Mouse (Mus musculus) testis, adult 2 months (tissue): ENCODE measurements around the gene Olfr215.

Experiments used
- CTCF ChIP-seq: fragments of 200-500 bp; IDR thresholded peaks from 2 replicates; pipeline ENCODE4 v1.5.1; 2012; ENCODE audit warnings: low read depth, mild to moderate bottlenecking, inconsistent platforms, low read length, moderate library complexity; ENCODE audit not compliant: control insufficient read depth, insufficient read depth, insufficient replicate concordance
- POLR2A ChIP-seq: fragments of 200-500 bp; IDR thresholded peaks from 2 replicates; pipeline ENCODE4 v1.6.1; 2012; ENCODE audit warnings: low read depth, mild to moderate bottlenecking, inconsistent platforms, low read length, moderate library complexity; ENCODE audit not compliant: control insufficient read depth

GRCm38 (mm10) chr6:116584095-116584494 lies at the start of gene Olfr215:
- no peak for TF ChIP-seq CTCF
- TF ChIP-seq POLR2A, result no peak
